Mouse (Mus musculus) thymus, adult 2 months (tissue): ENCODE measurements around the gene Blmh.

Source experiments
- CTCF ChIP-seq: fragments of 200-500 bp; IDR thresholded peaks from 2 replicates; pipeline ENCODE4 v1.5.1; 2012; ENCODE audit warnings: mild to moderate bottlenecking, control low read depth, low read length, moderate library complexity, borderline replicate concordance; ENCODE audit not compliant: control insufficient read depth, poor library complexity, insufficient read depth; ENCODE audit errors: extremely low read depth
- POLR2A ChIP-seq: fragments of 200-500 bp; IDR thresholded peaks from 2 replicates; pipeline ENCODE4 v1.6.1; 2012; ENCODE audit warnings: mild to moderate bottlenecking, low read length, control low read depth, moderate library complexity; ENCODE audit not compliant: control insufficient read depth, poor library complexity, insufficient read depth; ENCODE audit errors: extremely low read depth

DNA sequence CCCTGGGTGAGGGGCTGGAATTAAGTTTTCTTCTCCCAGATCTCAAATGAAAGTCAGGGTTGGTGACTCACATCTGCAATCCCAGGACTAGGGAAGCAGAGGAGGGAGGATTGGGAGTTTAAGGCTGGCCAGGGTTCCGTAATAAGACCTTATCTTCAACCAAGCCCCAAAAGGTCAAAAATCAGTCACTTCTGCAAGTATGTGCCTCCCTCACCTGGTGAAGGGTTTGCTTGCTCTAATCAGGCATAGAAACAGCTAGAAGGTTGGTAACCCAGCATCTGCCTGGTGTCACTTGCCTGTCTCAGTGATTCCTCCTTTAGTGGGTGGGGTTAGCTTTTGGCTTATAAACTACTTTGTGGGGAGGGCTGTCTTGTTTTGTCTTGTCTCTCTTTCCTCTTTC lies 77.8 kb downstream of the Blmh start:
- no peak for TF ChIP-seq CTCF
- TF ChIP-seq POLR2A: no peak
